Comparison of ENCODE assay signal across 8 mouse cellular contexts in genomic region chr8:11497017-11497990, GRCm38 (mm10). TPM values are rescaled to one million over a fixed set of nuclear protein-coding genes. Genes with fewer than 3 reads are reported as not detected.
A peak's percentile ranks its signal among the peaks of the same experiment; 100 is the strongest.
DNase-seq lines count a peak whose midpoint lies in the region; ATAC-seq and TF ChIP-seq lines count a peak whose summit lies in the region.

Gene Naxd, plus strand, starts transcription at chr8:11497506.

- peak within 1 kb of the TSS; percentile 89 for H3K9ac ChIP-seq in forebrain, embryonic 16.5 days (replicated peaks; ENCODE audit: low read depth, low read length)
- H3K9ac ChIP-seq in lung, embryonic 16.5 days (ENCODE audit: low read length), result peak within 1 kb of the TSS; percentile 93

- H3K9me3 ChIP-seq in G1E (replicated peaks), result no peaks in the 10 kb centered on the region
- H3K9me3 ChIP-seq in forebrain, embryonic 16.5 days (ENCODE audit: control insufficient read depth, low read length), result no peaks in the 10 kb centered on the region
- no peaks in the 10 kb centered on the region for H3K9me3 ChIP-seq in lung, embryonic 16.5 days (ENCODE audit: control insufficient read depth, low read length)

- H3K27me3 ChIP-seq in G1E (ENCODE audit: insufficient read depth, low read length), result no peaks in the 10 kb centered on the region
- H3K27me3 ChIP-seq in forebrain, embryonic 16.5 days (replicated peaks; ENCODE audit: control insufficient read depth, insufficient read depth, low read length), result peaks cover 8% of the 10 kb centered on the region; the same call in 1 of the 2 replicates
- H3K27me3 ChIP-seq in lung, embryonic 16.5 days (ENCODE audit: control insufficient read depth, insufficient read depth, low read depth, low read length), result no peaks in the 10 kb centered on the region

- H3K27ac ChIP-seq in forebrain, embryonic 16.5 days (ENCODE audit: low read length), result peak within 1 kb of the TSS; percentile 87
- H3K27ac ChIP-seq in lung, embryonic 16.5 days (ENCODE audit: low read length), result peak within 1 kb of the TSS; percentile 86

- WGBS in forebrain, embryonic 16.5 days, result 3% methylated on average over 73 of the region's 73 CpGs
- 3% methylated on average over 73 of the region's 73 CpGs for WGBS in lung, embryonic 16.5 days

- DNase-seq in G1E (ENCODE audit: low spot score), result peak; percentile 95
- DNase-seq in cerebellum, adult 11-12 months, result peak; percentile 90
- peak; percentile 90 for DNase-seq in heart, postnatal 36 days
- peak; percentile 80 to 90 for DNase-seq in layer of hippocampus, adult 8-10 months (ENCODE audit: low spot score in 2 of 2)
- DNase-seq in ovary, postnatal 10 days (ENCODE audit: low spot score), result peak; percentile 65
- DNase-seq in thymus, postnatal 10 days (ENCODE audit: low spot score in 2 of 2), result peak; percentile 77 to 82

- peaks cover 35% of the 10 kb centered on the region for H3K36me3 ChIP-seq in G1E (replicated peaks)
- no peaks in the 10 kb centered on the region for H3K36me3 ChIP-seq in forebrain, embryonic 16.5 days (ENCODE audit: control insufficient read depth, insufficient read depth)
- H3K36me3 ChIP-seq in lung, embryonic 16.5 days (ENCODE audit: control insufficient read depth, insufficient read depth, low read length), result no peaks in the 10 kb centered on the region

- peak; percentile 93 for ATAC-seq in G1E (ENCODE audit: extremely low read depth, insufficient number of reproducible peaks, low FRiP score, poor library complexity, severe bottlenecking)
- peak; percentile 99 for ATAC-seq in forebrain, embryonic 16.5 days
- ATAC-seq in lung, embryonic 16.5 days (ENCODE audit: low read depth), result peak; percentile 98

- peak within 1 kb of the TSS; percentile 95 for H3K4me2 ChIP-seq in forebrain, embryonic 16.5 days (ENCODE audit: low read length)
- H3K4me2 ChIP-seq in lung, embryonic 16.5 days (ENCODE audit: low read depth, low read length), result peak within 1 kb of the TSS; percentile 84

- H3K4me3 ChIP-seq in G1E (ENCODE audit: low read depth, low read length), result peak within 1 kb of the TSS; percentile 99
- H3K4me3 ChIP-seq in forebrain, embryonic 16.5 days (replicated peaks; ENCODE audit: low read length), result peak within 1 kb of the TSS; percentile 92
- peak within 1 kb of the TSS; percentile 97 for H3K4me3 ChIP-seq in lung, embryonic 16.5 days (ENCODE audit: low read length)

- H3K4me1 ChIP-seq in G1E (ENCODE audit: insufficient read depth, low read depth, low read length), result peaks cover 56% of the 10 kb centered on the region
- H3K4me1 ChIP-seq in forebrain, embryonic 16.5 days (replicated peaks; ENCODE audit: control insufficient read depth, insufficient read depth, low read length), result peaks cover 17% of the 10 kb centered on the region
- peaks cover 15% of the 10 kb centered on the region for H3K4me1 ChIP-seq in lung, embryonic 16.5 days (replicated peaks; ENCODE audit: control insufficient read depth, insufficient read depth, low read length)

- TF ChIP-seq CTCF in G1E (IDR thresholded peaks at IDR 0.05; ENCODE audit: low read depth, low read length), result no peak

- intact Hi-C loops in heart, postnatal 36 days (cut with DNase I), result loop anchor here (2.0 kb wide), 1 partner anchor 53 kb away; the partner anchor contains the start of gene Cars2

RNA-seq across cellular contexts. Expression of gene Naxd, which starts in this region (rescaled TPM):
- total RNA-seq in G1E (2014; fragmentation: Nextera tagmentation) (63.0 and 78.6 TPM in 2 replicates), G1E (2017) (56.3 and 65.8 TPM in 2 replicates)
- polyA plus RNA-seq in G1E (2012), result 38.2 and 46.5 TPM in 2 replicates
- 148 and 168 TPM in 2 replicates for polyA plus RNA-seq in forebrain, embryonic 16.5 days (2015; fragmentation: Nextera tagmentation; extraction: Ambion mirVana)
- 10 to 100 TPM; 35.6 to 39.7 TPM for total RNA-seq in heart, postnatal 36 days (2021)
- total RNA-seq in layer of hippocampus, adult 8-10 months (2022), result 10 to 100 TPM; 57.5 to 64.5 (median 63.5) TPM
- polyA plus RNA-seq in lung, embryonic 16.5 days (2015; fragmentation: Nextera tagmentation; extraction: Ambion mirVana), result 164 and 169 TPM in 2 replicates

Comparison
In these comparisons a context has a peak if more than half of its experiments do, and no peak if none do; other contexts are left out.
1. Peak in every context shown above with its lines: DNase-seq, ATAC-seq, H3K4me3 ChIP-seq and H3K27ac ChIP-seq.